ENCODE assay signal across 24 mouse cellular contexts in the genomic region with DNA sequence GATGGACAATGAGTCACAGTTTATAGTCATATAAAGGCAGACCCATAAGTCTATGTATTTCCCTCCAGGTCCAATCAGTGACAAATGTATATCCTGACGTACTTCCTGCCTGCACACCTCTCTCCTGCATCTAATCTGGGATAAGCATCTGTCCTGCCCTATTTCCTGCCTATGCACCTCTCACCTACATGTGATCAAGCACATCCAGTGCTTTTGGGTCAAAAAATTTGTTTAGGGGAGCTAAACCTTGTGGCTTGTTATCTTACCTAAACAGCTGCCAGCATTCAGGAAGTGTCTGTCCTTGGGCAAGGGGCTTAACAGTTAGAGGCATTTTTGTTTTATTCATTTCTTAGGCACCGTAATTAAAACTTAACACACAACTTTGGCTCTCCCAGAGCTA. TPM values are rescaled to one million over a fixed set of nuclear protein-coding genes. Genes with fewer than 3 reads are reported as not detected.
DNase-seq lines count a peak whose midpoint lies in the region; ATAC-seq and TF ChIP-seq lines count a peak whose summit lies in the region.
"Had no signal": no experiment of that assay in that cellular context is flagged by ENCODE, and none has a peak within 500 bp of the region (broad histone marks: within the 10 kb centered on the region; RNA-seq: fewer than 3 reads in every experiment).

No protein-coding gene starts in this region.

- peak overlapping the region; percentile 64 for H3K4me3 ChIP-seq in megakaryocyte, embryonic 14.5 days (replicated peaks)
- H3K4me3 ChIP-seq in midbrain, postnatal 0 days (ENCODE audit: low read depth, low read length), result no peak overlapping the region
- H3K4me3 ChIP-seq: embryonic facial prominence, embryonic 13.5 days; gastrocnemius, adult 2 months; heart, embryonic 15.5 days; hindbrain, embryonic 10.5 days had no signal

- H3K36me3 ChIP-seq in megakaryocyte, embryonic 14.5 days (replicated peaks; ENCODE audit: low read length), result no peaks in the 10 kb centered on the region
- H3K36me3 ChIP-seq in midbrain, postnatal 0 days (ENCODE audit: insufficient read depth, low read length), result no peaks in the 10 kb centered on the region
- H3K36me3 ChIP-seq: embryonic facial prominence, embryonic 13.5 days; heart, embryonic 15.5 days; hindbrain, embryonic 10.5 days had no signal

- H3K27ac ChIP-seq in midbrain, postnatal 0 days (ENCODE audit: low read depth, low read length), result no peak overlapping the region
- H3K27ac ChIP-seq: embryonic facial prominence, embryonic 13.5 days; gastrocnemius, adult 2 months; heart, embryonic 15.5 days; hindbrain, embryonic 10.5 days; hindbrain, embryonic 14.5 days had no signal

- no peak for TF ChIP-seq CTCF in midbrain, postnatal 0 days (IDR thresholded peaks at IDR 0.05)

- ATAC-seq in megakaryocyte, adult 5-6 weeks (ENCODE audit: poor library complexity, severe bottlenecking), result no peak
- ATAC-seq in granulocyte monocyte progenitor cell, adult 5-6 weeks (replicated peaks; ENCODE audit: poor library complexity, severe bottlenecking), result peak; percentile 62
- peak; percentile 69 for ATAC-seq in megakaryocyte progenitor cell, adult 5-6 weeks (replicated peaks; ENCODE audit: poor library complexity)
- ATAC-seq in CD4-positive, CD25-positive, alpha-beta regulatory T cell, adult 4 months, result no peak
- no peak for ATAC-seq in midbrain, postnatal 0 days (ENCODE audit: low FRiP score)
- ATAC-seq in activated CD4-positive, CD25-positive, alpha-beta regulatory T cell, adult 4 months, result no peak
- ATAC-seq: forebrain, embryonic 14.5 days; intestine, embryonic 16.5 days; Patski had no signal

- no peak for DNase-seq in midbrain, postnatal 0 days (ENCODE audit: low spot score)
- DNase-seq: adrenal gland, adult 2 months; adrenal gland, postnatal 25 days; cerebellum, adult 11 months; cerebellum, adult 9-10 months; cerebellum, postnatal 25 days; gastrocnemius, adult 2 months; gastrocnemius, postnatal 36 days; heart, adult 18-20 months; heart, postnatal 14 days had no signal

- H3K9me3 ChIP-seq in megakaryocyte, embryonic 14.5 days, result no peaks in the 10 kb centered on the region
- H3K9me3 ChIP-seq in midbrain, postnatal 0 days (ENCODE audit: low read length), result no peaks in the 10 kb centered on the region
- H3K9me3 ChIP-seq: embryonic facial prominence, embryonic 13.5 days; heart, embryonic 15.5 days; hindbrain, embryonic 10.5 days had no signal

- H3K4me2 ChIP-seq in midbrain, postnatal 0 days (ENCODE audit: low read depth, low read length, poor library complexity, severe bottlenecking), result no peak overlapping the region
- H3K4me2 ChIP-seq: embryonic facial prominence, embryonic 13.5 days; heart, embryonic 11.5 days; heart, embryonic 15.5 days; hindbrain, embryonic 14.5 days had no signal

- peaks cover 53% of the 10 kb centered on the region for H3K4me1 ChIP-seq in megakaryocyte, embryonic 14.5 days
- H3K4me1 ChIP-seq in midbrain, postnatal 0 days (ENCODE audit: insufficient read depth, low read length), result peaks cover 3% of the 10 kb centered on the region

- no peak overlapping the region for H3K9ac ChIP-seq in midbrain, postnatal 0 days (replicated peaks; ENCODE audit: low read length, poor library complexity, severe bottlenecking)
- H3K9ac ChIP-seq: embryonic facial prominence, embryonic 13.5 days; heart, embryonic 15.5 days; hindbrain, embryonic 14.5 days had no signal

- WGBS in midbrain, postnatal 0 days, result 78% methylated on average over 2 of the region's 2 CpGs

- H3K27me3 ChIP-seq in megakaryocyte, embryonic 14.5 days (replicated peaks), result peaks cover 2% of the 10 kb centered on the region
- peaks cover 19% of the 10 kb centered on the region for H3K27me3 ChIP-seq in midbrain, postnatal 0 days (ENCODE audit: insufficient read depth, low read length)

RNA-seq across cellular contexts. Expression of gene Upp1, which starts 4.7 kb away (rescaled TPM):
- polyA plus RNA-seq in megakaryocyte, embryonic 14.5 days (2012; ENCODE audit: insufficient read depth, low replicate concordance), result 0.41 TPM in 1 of 2 replicates, not detected in the other
- 2.4 and 3.0 TPM in 2 replicates for total RNA-seq in megakaryocyte, adult 5-6 weeks (2015)
- 3.8 and 4.5 TPM in 2 replicates for total RNA-seq in megakaryocyte, adult 5-6 weeks (2017)
- total RNA-seq in granulocyte monocyte progenitor cell, adult 5-6 weeks (2014; fragmentation: Nextera tagmentation), result not detected in 2 replicates
- total RNA-seq in granulocyte monocyte progenitor cell, adult 5-6 weeks (2017), result not detected in 2 replicates
- total RNA-seq in megakaryocyte progenitor cell, adult 5-6 weeks (2015), result 0.89 TPM in 1 of 2 replicates, not detected in the other
- not detected in 2 replicates for total RNA-seq in megakaryocyte progenitor cell, adult 5-6 weeks (2017)
- not detected for polyA plus RNA-seq in CD4-positive, CD25-positive, alpha-beta regulatory T cell, adult 4 months (2017; shearing (Covaris generic))
- total RNA-seq in midbrain, postnatal 0 days (2014; rRNA removed), result 3.9 and 5.9 TPM in 2 replicates
- 2.5 and 3.6 TPM in 2 replicates for polyA plus RNA-seq in midbrain, postnatal 0 days (2015; fragmentation: Nextera tagmentation; extraction: Ambion mirVana)
- under 1 TPM in 1 of 2 experiments, not detected in 1; 0.41 TPM for polyA plus RNA-seq in activated CD4-positive, CD25-positive, alpha-beta regulatory T cell, adult 4 months (2017; shearing (Covaris generic))

Comparison
In these comparisons a context has a peak if more than half of its experiments do, and no peak if none do; other contexts are left out.
1. ATAC-seq: peak in granulocyte monocyte progenitor cell, adult 5-6 weeks (single experiment) and megakaryocyte progenitor cell, adult 5-6 weeks (single experiment); none in megakaryocyte, adult 5-6 weeks (single experiment), CD4-positive, CD25-positive, alpha-beta regulatory T cell, adult 4 months (single experiment), midbrain, postnatal 0 days (single experiment) and activated CD4-positive, CD25-positive, alpha-beta regulatory T cell, adult 4 months (single experiment).